Mouse (Mus musculus) liver, embryonic 14.5 days (tissue): ENCODE measurements at regions not wholly inside any gene's neighbourhood (a gene's known extent, or its start where the extent isn't known, plus 50 kb on each side); places are given as distances from the start of the nearest gene placed in this dataset.

Source experiments
- ATAC-seq: fragments of 200-750 bp; cut with Nextera tagmentation; 2 replicates; pipeline ENCODE4 v1.8.0; 2017; ENCODE audit warnings: moderate number of reproducible peaks, mild to moderate bottlenecking, moderate library complexity; ENCODE audit not compliant: insufficient read depth
- DNase-seq, 3 experiments: peaks; one replicate each; pipeline ENCODE4 v3.0.0-alpha.2; 2012 to 2013; ENCODE audit warnings: low read depth in 3 of 3, low spot score in 3 of 3
- H3K27ac ChIP-seq: fragments of 300-500 bp; sonication (generic); 2 replicates; pipeline ENCODE4 v1.5.1; 2014; ENCODE audit warnings: moderate library complexity, mild to moderate bottlenecking, control low read depth, inconsistent platforms
- H3K27me3 ChIP-seq: fragments of 300-500 bp; sonication (generic); 2 replicates; pipeline ENCODE4 v1.6.1; 2014; ENCODE audit warnings: mild to moderate bottlenecking, low read length, moderate library complexity; ENCODE audit not compliant: control insufficient read depth, insufficient read depth
- H3K36me3 ChIP-seq: fragments of 300-500 bp; sonication (generic); replicated peaks from 2 replicates; pipeline ENCODE4 v1.6.1; 2014; ENCODE audit warnings: low read depth; ENCODE audit not compliant: control insufficient read depth, insufficient read depth
- H3K4me1 ChIP-seq, 2 experiments: fragments of 200-500 bp in 1 of 2; fragments of 300-500 bp in 1 of 2; sonication (generic) in 1 of 2; replicated peaks; 2 replicates each; pipeline ENCODE4 v1.6.1; 2012 to 2014; ENCODE audit warnings: antibody characterized with exemption in 1 of 2, inconsistent platforms in 1 of 2, low read length in 1 of 2; ENCODE audit not compliant: control insufficient read depth in 2 of 2, insufficient read depth in 2 of 2
- H3K4me2 ChIP-seq: fragments of 300-500 bp; sonication (generic); 2 replicates; pipeline ENCODE4 v1.6.1; 2014; ENCODE audit warnings: low read depth, mild to moderate bottlenecking, control low read depth, moderate library complexity
- H3K4me3 ChIP-seq, 2 experiments: fragments of 200-500 bp in 1 of 2; fragments of 300-500 bp in 1 of 2; sonication (generic) in 1 of 2; 2 replicates each; pipeline ENCODE4 v1.5.1; 2012 to 2014; ENCODE audit warnings: low read depth in 2 of 2, low read length in 2 of 2, mild to moderate bottlenecking in 2 of 2, control low read depth in 1 of 2, inconsistent platforms in 1 of 2, moderate library complexity in 1 of 2; ENCODE audit not compliant: insufficient read depth in 1 of 2
- H3K9ac ChIP-seq: fragments of 300-500 bp; sonication (generic); replicated peaks from 2 replicates; pipeline ENCODE4 v1.6.1; 2014; ENCODE audit warnings: mild to moderate bottlenecking, control low read depth, moderate library complexity
- H3K9me3 ChIP-seq: fragments of 300-500 bp; sonication (generic); 2 replicates; pipeline ENCODE4 v1.6.1; 2016; ENCODE audit warnings: low read length, mixed read lengths; ENCODE audit not compliant: control insufficient read depth
- CTCF ChIP-seq: IDR thresholded peaks from 2 replicates; pipeline ENCODE4 v1.5.1; 2016; ENCODE audit warnings: antibody characterized with exemption, low read depth, control low read depth
- EP300 ChIP-seq: IDR thresholded peaks from 2 replicates; pipeline ENCODE4 v1.6.1; 2016; ENCODE audit warnings: antibody characterized with exemption, low read depth
- WGBS: fragments of 180-500 bp; shearing (Covaris S2); extraction: QIAGEN DNeasy Blood & Tissue Kit; methylation state at CpG from one replicate; pipeline ENCODE4 v1.1.7; 2014; ENCODE audit not compliant: insufficient replicate concordance; 5-methylcytosine and 5-hydroxymethylcytosine counted together

GRCm38 (mm10) chr1:151055396-151055795 is 62.2 kb upstream of the Hmcn1 start:
- Histone ChIP-seq H3K9ac (no peak overlapping the region), H3K9me3 (no peaks in the 10 kb centered on the region), H3K27ac (no peak overlapping the region), H3K4me3 (no peak overlapping the region), H3K36me3 (no peaks in the 10 kb centered on the region), H3K4me1 (no peaks in the 10 kb centered on the region), H3K4me2 (no peak overlapping the region), H3K27me3 (no peaks in the 10 kb centered on the region)
- ATAC-seq (no peak), DNase-seq (no peak)
- WGBS: 74% methylated on average over 6 of the region's 6 CpGs
- no peak for TF ChIP-seq EP300
- no peak for TF ChIP-seq CTCF

- Histone ChIP-seq H3K9me3 (no peaks in the 10 kb centered on the region), H3K27ac (no peak overlapping the region), H3K36me3 (no peaks in the 10 kb centered on the region), H3K9ac (no peak overlapping the region), H3K4me1 (peaks cover 0 to 2% of the 10 kb centered on the region in 2 experiments; a peak in 2 of 4 replicates), H3K4me2 (no peak overlapping the region), H3K4me3 (no peak overlapping the region), H3K27me3 (no peaks in the 10 kb centered on the region; the same call in 1 of the 2 replicates)
- 62% methylated on average over 4 of the region's 4 CpGs for WGBS
- ATAC-seq (no peak), DNase-seq (no peak)
- TF ChIP-seq CTCF: no peak
These were observed 66.4 kb upstream of the Hmcn1 start for GRCm38 (mm10) chr1:151059546-151060136.

GRCm38 (mm10) chr1:151065090-151065567 is 71.9 kb upstream of the Hmcn1 start:
- no peaks in the 10 kb centered on the region for H3K36me3 ChIP-seq
- H3K9me3 ChIP-seq: no peaks in the 10 kb centered on the region
- no peaks in the 10 kb centered on the region; the same call in 1 of the 2 replicates for H3K27me3 ChIP-seq
- DNase-seq (no peak), ATAC-seq (no peak)
- peak; percentile 21; the same call in 1 of the 2 replicates for TF ChIP-seq CTCF
- TF ChIP-seq EP300: no peak
- no peak overlapping the region for H3K4me3 ChIP-seq
- no peak overlapping the region for H3K9ac ChIP-seq
- WGBS: 40% methylated on average over 9 of the region's 9 CpGs
- no peak overlapping the region for H3K4me2 ChIP-seq
- H3K27ac ChIP-seq: no peak overlapping the region
- H3K4me1 ChIP-seq: peaks cover 0 to 2% of the 10 kb centered on the region in 2 experiments; a peak in 2 of 4 replicates

GRCm38 (mm10) chr1:151066379-151067128 is 73.3 kb upstream of the Hmcn1 start:
- 76% methylated on average over 15 of the region's 15 CpGs for WGBS
- Histone ChIP-seq H3K4me1 (peaks cover 0 to 2% of the 10 kb centered on the region in 2 experiments; a peak in 2 of 4 replicates), H3K27me3 (no peaks in the 10 kb centered on the region; the same call in 1 of the 2 replicates), H3K9ac (no peak overlapping the region), H3K9me3 (no peaks in the 10 kb centered on the region), H3K27ac (no peak overlapping the region), H3K36me3 (no peaks in the 10 kb centered on the region), H3K4me3 (no peak overlapping the region), H3K4me2 (no peak overlapping the region)
- DNase-seq: no peak
- no peak for ATAC-seq
- TF ChIP-seq CTCF: peak; percentile 52
- no peak for TF ChIP-seq EP300

- Histone ChIP-seq H3K4me3 (no peak overlapping the region), H3K4me2 (peak overlapping the region; percentile 28; the same call in 1 of the 2 replicates), H3K9ac (no peak overlapping the region), H3K9me3 (no peaks in the 10 kb centered on the region), H3K27ac (no peak overlapping the region), H3K4me1 (peaks cover 8 to 17% of the 10 kb centered on the region in 2 experiments), H3K36me3 (no peaks in the 10 kb centered on the region), H3K27me3 (no peaks in the 10 kb centered on the region)
- TF ChIP-seq EP300: no peak
- no peak for TF ChIP-seq CTCF
- no peak for ATAC-seq
- DNase-seq: no peak
- 27% methylated on average over 16 of the region's 16 CpGs for WGBS
These were observed 81.5 kb upstream of the Hmcn1 start for GRCm38 (mm10) chr1:151074508-151075314.
